ENCODE assay signal across 9 mouse cellular contexts in the genomic region with DNA sequence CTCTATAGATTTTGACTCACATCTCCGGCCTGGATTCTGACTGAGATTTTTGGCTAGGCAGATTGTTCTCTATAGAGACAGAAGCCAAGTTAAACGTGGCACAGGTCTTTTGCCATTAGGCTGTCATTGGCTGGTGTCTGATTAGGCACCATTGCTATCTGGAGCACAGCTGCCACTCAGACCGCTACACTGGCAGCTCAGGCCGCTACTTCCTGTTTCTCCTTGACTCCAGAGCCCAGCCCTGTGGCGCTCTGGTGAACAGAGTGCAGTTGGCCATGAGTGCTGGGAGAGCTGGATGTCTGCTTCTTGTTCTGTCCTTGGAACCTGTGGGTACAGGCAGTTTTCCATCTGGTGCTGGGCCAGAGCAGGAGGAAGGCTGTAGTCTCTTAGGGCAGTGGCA. TPM values are rescaled to one million over a fixed set of nuclear protein-coding genes. Genes with fewer than 3 reads are reported as not detected.
A peak's percentile ranks its signal among the peaks of the same experiment; 100 is the strongest.
DNase-seq lines count a peak whose midpoint lies in the region; ATAC-seq and TF ChIP-seq lines count a peak whose summit lies in the region.
"Had no signal": no experiment of that assay in that cellular context is flagged by ENCODE, and none has a peak within 500 bp of the region (broad histone marks: within the 10 kb centered on the region; RNA-seq: fewer than 3 reads in every experiment).

No protein-coding gene starts in this region.

- no peaks in the 10 kb centered on the region for H3K4me1 ChIP-seq in cortical plate, adult 2 months (ENCODE audit: control insufficient read depth, insufficient read depth, low read length)
- H3K4me1 ChIP-seq: hindbrain, embryonic 15.5 days had no signal

- TF ChIP-seq POLR2A in cortical plate, adult 2 months (IDR thresholded peaks at IDR 0.05; ENCODE audit: extremely low read depth, insufficient read depth, low read length), result no peak

- no peak for TF ChIP-seq CTCF in cortical plate, adult 2 months (IDR thresholded peaks at IDR 0.05; ENCODE audit: extremely low read depth, insufficient read depth, low read length)

- no peak overlapping the region for H3K4me3 ChIP-seq in cortical plate, adult 2 months (ENCODE audit: insufficient read depth, low read length)
- H3K4me3 ChIP-seq: hindbrain, embryonic 15.5 days had no signal

- DNase-seq in left cerebral cortex, postnatal 4 days, result peak; percentile 79
- no peak for DNase-seq in left cerebral cortex, postnatal 36 days (ENCODE audit: low spot score in 2 of 2)
- peak; percentile 85 for DNase-seq in adrenal gland, adult 8-10 months
- peak; percentile 82 to 84 for DNase-seq in heart, postnatal 10 days
- DNase-seq in urinary bladder, postnatal 10 days (ENCODE audit: low spot score), result no peak
- DNase-seq in right cerebral cortex, postnatal 36 days (ENCODE audit: low spot score in 2 of 2), result no peak

- intact Hi-C loops in left cerebral cortex, postnatal 4 days (cut with DNase I), result no loop called here
- intact Hi-C loops in left cerebral cortex, postnatal 36 days (cut with DNase I), result no loop called here
- intact Hi-C loops in heart, postnatal 10 days (cut with DNase I), result no loop called here

- H3K27ac ChIP-seq in cortical plate, adult 2 months (ENCODE audit: insufficient read depth, low read length), result peak overlapping the region; percentile 8; the same call in 1 of the 2 replicates
- H3K27ac ChIP-seq: hindbrain, embryonic 15.5 days had no signal

- peak; percentile 31; the same call in 1 of the 2 replicates for ATAC-seq in monocyte, adult 5-6 weeks (replicated peaks; ENCODE audit: insufficient number of reproducible peaks, low FRiP score, low TSS enrichment, poor library complexity, severe bottlenecking)

RNA-seq across cellular contexts. Expression of gene Hbp1, which starts 33.1 kb away (rescaled TPM):
- total RNA-seq in left cerebral cortex, postnatal 4 days (2021), result 10 to 100 TPM; 20.5 to 21.6 TPM
- total RNA-seq in left cerebral cortex, postnatal 36 days (2021), result 10 to 100 TPM; 19.5 to 24.6 TPM
- 100 to 1,000 TPM in 1 of 4 experiments, 10 to 100 TPM in 3; 84.3 to 114 (median 91.1) TPM for total RNA-seq in adrenal gland, adult 8-10 months (2022)
- 32.4 and 37.2 TPM in 2 replicates for polyA plus RNA-seq in cortical plate, adult 2 months (2012; rRNA removed)
- 10 to 100 TPM; 87.8 to 90.0 TPM for total RNA-seq in heart, postnatal 10 days (2021)
- 136 to 288 TPM (median 244 TPM) in 3 replicates for total RNA-seq in monocyte, adult 5-6 weeks (2017)

Comparison
In these comparisons a context has a peak if more than half of its experiments do, and no peak if none do; other contexts are left out.
1. DNase-seq: peak in left cerebral cortex, postnatal 4 days (single experiment), adrenal gland, adult 8-10 months (single experiment) and heart, postnatal 10 days (2 of 2); none in left cerebral cortex, postnatal 36 days (0 of 2), urinary bladder, postnatal 10 days (single experiment) and right cerebral cortex, postnatal 36 days (0 of 2).